Mouse (Mus musculus) CD4-positive, CD25-positive, alpha-beta regulatory T cell, adult 2 months (primary cell): ENCODE measurements at regions not wholly inside any gene's neighbourhood (a gene's known extent, or its start where the extent isn't known, plus 50 kb on each side); places are given as distances from the start of the nearest gene placed in this dataset.

Experiments used
- DNase-seq: peaks from one replicate; pipeline ENCODE4 v3.0.0-alpha.2; 2012; ENCODE audit warnings: low read depth, low spot score

- DNase-seq, result no peak
Measured at GRCm38 (mm10) chr17:4198001-4198400, 501.9 kb upstream of the Nox3 start.

- DNase-seq, result no peak
Measured at GRCm38 (mm10) chr17:4199698-4200153, 503.7 kb upstream of the Nox3 start.

GRCm38 (mm10) chr17:4201300-4201699, 505.2 kb upstream of the Nox3 start:
- DNase-seq, result no peak

- DNase-seq, result no peak
Measured at GRCm38 (mm10) chr17:4208142-4208925, 512.3 kb upstream of the Nox3 start.

- DNase-seq, result no peak
Measured at GRCm38 (mm10) chr17:4209650-4210049, 513.6 kb upstream of the Nox3 start.

- no peak for DNase-seq
Measured at GRCm38 (mm10) chr17:4212586-4212985, 516.5 kb upstream of the Nox3 start.

GRCm38 (mm10) chr17:4214970-4215369, 518.9 kb upstream of the Nox3 start:
- no peak for DNase-seq

- DNase-seq, result no peak
Measured at GRCm38 (mm10) chr17:4216203-4216602, 520.1 kb upstream of the Nox3 start.

GRCm38 (mm10) chr17:4216750-4217149, 520.7 kb upstream of the Nox3 start:
- no peak for DNase-seq

GRCm38 (mm10) chr17:4220661-4221360, 524.8 kb upstream of the Nox3 start:
- no peak for DNase-seq

GRCm38 (mm10) chr17:4227889-4228288, 531.8 kb upstream of the Nox3 start:
- no peak for DNase-seq

GRCm38 (mm10) chr17:4229969-4230368, 533.9 kb upstream of the Nox3 start:
- DNase-seq, result no peak

GRCm38 (mm10) chr17:4250476-4250875, 554.4 kb upstream of the Nox3 start:
- no peak for DNase-seq

GRCm38 (mm10) chr17:4265471-4265870, 569.4 kb upstream of the Nox3 start:
- no peak for DNase-seq

- no peak for DNase-seq
Measured at GRCm38 (mm10) chr17:4265946-4266345, 569.9 kb upstream of the Nox3 start.

- DNase-seq, result no peak
Measured at GRCm38 (mm10) chr17:4266487-4266886, 570.4 kb upstream of the Nox3 start.

- DNase-seq, result no peak
Measured at GRCm38 (mm10) chr17:4268380-4268779, 572.3 kb upstream of the Nox3 start.

GRCm38 (mm10) chr17:4272456-4272855, 576.4 kb upstream of the Nox3 start:
- no peak for DNase-seq

- DNase-seq, result no peak
Measured at GRCm38 (mm10) chr17:4276722-4277121, 580.7 kb upstream of the Nox3 start.

- DNase-seq, result no peak
Measured at GRCm38 (mm10) chr17:4278239-4278827, 582.3 kb upstream of the Nox3 start.

- no peak for DNase-seq
Measured at GRCm38 (mm10) chr17:4281451-4281850, 585.4 kb upstream of the Nox3 start.

- no peak for DNase-seq
Measured at GRCm38 (mm10) chr17:4291418-4291817, 595.4 kb upstream of the Nox3 start.
